Mouse (Mus musculus): Measurements from ENCODE around the gene Cngb1. TPM values are rescaled to one million over a fixed set of nuclear protein-coding genes. Genes with fewer than 3 reads are reported as not detected.

The Cngb1 gene
- polyA plus RNA-seq, 1 experiment from 2014 or later: 0.47 TPM

DNA sequence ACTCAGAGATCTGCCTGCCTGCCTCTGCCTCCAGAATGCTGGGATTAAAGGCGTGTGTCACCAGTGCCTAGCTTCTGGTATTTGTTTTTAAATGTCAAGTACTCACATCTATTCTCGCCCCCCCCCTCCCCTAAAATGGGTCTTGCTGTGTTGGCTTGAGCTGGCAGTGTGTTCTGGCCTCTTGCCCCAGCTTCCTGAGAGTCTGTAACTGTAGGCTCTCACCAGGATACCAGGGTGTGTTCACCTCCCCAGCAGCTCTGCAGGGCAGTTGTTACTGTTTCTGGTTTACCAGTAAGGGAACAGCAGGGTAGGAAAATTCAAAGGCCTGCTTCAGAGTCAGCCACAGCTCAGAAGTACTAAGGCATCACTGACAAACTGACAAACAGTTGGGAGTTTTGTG, 33.5 kb downstream of the Cngb1 start:
- Histone ChIP-seq H3K4me2 (no peak overlapping the region), H3K27me3 (no peaks in the 10 kb centered on the region), H3K36me3 (no peaks in the 10 kb centered on the region), H3K9me3 (no peaks in the 10 kb centered on the region), H3K27ac (no peak overlapping the region), H3K4me1 (no peaks in the 10 kb centered on the region), H3K9ac (no peak overlapping the region), H3K4me3 (no peak overlapping the region)
- WGBS: 49% methylated on average over 2 of the region's 2 CpGs
- ATAC-seq (ENCODE audit: insufficient number of reproducible peaks, low FRiP score, low TSS enrichment, low read depth): no peak

DNA sequence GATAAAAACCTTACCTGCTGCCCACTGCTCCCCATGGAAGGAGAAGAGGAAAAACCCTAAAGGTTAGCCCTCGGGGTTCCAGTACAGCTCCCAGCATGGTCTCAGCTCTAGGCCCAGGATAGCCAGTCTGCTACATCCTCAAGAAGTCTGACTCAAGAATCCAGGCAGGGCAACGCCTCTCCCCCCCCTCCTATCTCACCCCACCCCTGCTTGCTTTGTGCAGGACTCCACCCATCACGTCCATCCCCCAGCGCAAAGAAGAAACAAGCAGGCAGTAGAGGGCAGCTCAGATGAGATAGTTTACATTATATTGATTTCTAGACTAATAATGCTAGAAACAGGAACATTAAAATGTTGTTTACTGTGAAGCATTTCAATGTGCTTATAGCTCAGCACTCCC, 34.5 kb downstream of the Cngb1 start:
- H3K9me3 ChIP-seq: no peaks in the 10 kb centered on the region
- H3K36me3 ChIP-seq: no peaks in the 10 kb centered on the region
- H3K4me1 ChIP-seq: no peaks in the 10 kb centered on the region
- WGBS: 25% methylated on average over 4 of the region's 4 CpGs
- H3K4me3 ChIP-seq: no peak overlapping the region
- ATAC-seq (ENCODE audit: insufficient number of reproducible peaks, low FRiP score, low TSS enrichment, low read depth): no peak
- H3K4me2 ChIP-seq: no peak overlapping the region
- H3K27ac ChIP-seq: no peak overlapping the region
- H3K27me3 ChIP-seq: no peaks in the 10 kb centered on the region
- H3K9ac ChIP-seq: no peak overlapping the region

DNA sequence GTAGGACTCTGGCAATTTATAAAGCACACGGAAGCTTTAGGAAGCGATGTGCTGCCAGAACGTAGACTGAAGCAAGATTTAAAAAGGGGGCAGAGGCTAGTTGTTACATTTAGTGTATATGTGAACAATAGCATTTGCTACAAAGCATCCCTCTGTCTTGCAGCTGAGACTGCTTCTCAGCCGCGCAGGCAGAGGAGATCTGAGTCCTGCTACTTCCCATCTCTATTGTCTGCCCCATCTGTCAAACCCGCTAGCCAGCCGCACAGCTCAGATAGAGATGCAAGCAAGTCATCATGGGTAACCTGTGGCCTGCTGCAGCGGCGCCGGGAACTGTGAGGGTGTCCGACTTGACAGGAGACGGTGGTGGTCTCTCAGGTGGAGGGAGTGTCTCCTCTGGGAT, 35.9 kb downstream of the Cngb1 start:
- Histone ChIP-seq H3K4me3 (no peak overlapping the region), H3K36me3 (no peaks in the 10 kb centered on the region), H3K9ac (no peak overlapping the region), H3K4me1 (no peaks in the 10 kb centered on the region), H3K9me3 (no peaks in the 10 kb centered on the region), H3K27me3 (no peaks in the 10 kb centered on the region), H3K27ac (no peak overlapping the region), H3K4me2 (no peak overlapping the region)
- 80% methylated on average over 12 of the region's 12 CpGs for WGBS
- no peak for ATAC-seq (ENCODE audit: insufficient number of reproducible peaks, low FRiP score, low TSS enrichment, low read depth)

DNA sequence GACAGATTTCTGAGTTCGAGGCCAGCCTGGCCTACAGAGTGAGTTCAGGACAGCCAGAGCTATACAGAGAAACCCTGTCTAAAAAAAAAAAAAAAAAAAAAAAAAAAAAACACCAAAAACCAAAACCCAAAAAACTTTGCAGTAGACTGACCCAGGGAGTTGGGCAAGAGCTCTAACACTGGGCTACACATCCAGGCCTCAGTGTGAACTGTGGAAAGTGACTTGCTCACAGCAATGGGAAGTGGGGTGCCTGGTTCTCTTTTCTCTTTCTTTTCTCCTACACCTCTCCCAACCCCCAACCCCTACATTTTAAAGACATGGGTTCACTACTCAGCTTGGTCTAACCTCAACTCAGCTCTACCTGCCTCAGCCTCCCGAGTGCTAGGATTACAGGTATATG, 44.2 kb downstream of the Cngb1 start:
- Histone ChIP-seq H3K36me3 (no peaks in the 10 kb centered on the region), H3K4me1 (no peaks in the 10 kb centered on the region), H3K4me2 (no peak overlapping the region), H3K27ac (no peak overlapping the region), H3K9ac (no peak overlapping the region), H3K9me3 (no peaks in the 10 kb centered on the region), H3K27me3 (no peaks in the 10 kb centered on the region), H3K4me3 (no peak overlapping the region)
- ATAC-seq (ENCODE audit: insufficient number of reproducible peaks, low FRiP score, low TSS enrichment, low read depth): no peak
- 80% methylated on average over 2 of the region's 2 CpGs for WGBS

DNA sequence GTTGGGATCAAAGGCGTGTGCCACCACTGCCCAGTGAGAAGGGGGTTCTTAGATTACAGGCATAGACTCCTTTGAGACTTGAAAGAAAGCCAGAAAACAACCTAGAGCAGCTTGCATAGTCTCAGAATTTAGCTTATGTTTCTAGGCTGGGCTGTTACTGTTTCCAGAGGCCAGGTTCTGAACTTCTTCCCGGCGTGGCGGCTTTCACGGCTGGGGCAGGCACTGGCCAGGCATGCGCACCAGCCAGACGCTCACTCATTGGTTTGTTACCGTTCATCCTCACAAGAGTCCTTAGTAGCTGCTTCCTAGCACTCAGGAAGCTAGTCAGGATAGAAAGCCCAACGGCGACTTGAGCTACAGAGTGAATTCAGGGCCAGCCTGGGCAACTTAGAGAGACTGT, 50.8 kb downstream of the Cngb1 start:
- Histone ChIP-seq H3K4me3 (no peak overlapping the region), H3K27me3 (no peaks in the 10 kb centered on the region), H3K27ac (no peak overlapping the region), H3K9ac (no peak overlapping the region), H3K4me2 (no peak overlapping the region), H3K36me3 (no peaks in the 10 kb centered on the region), H3K9me3 (no peaks in the 10 kb centered on the region), H3K4me1 (peaks cover 3% of the 10 kb centered on the region; the same call in 1 of the 2 replicates)
- 84% methylated on average over 10 of the region's 10 CpGs for WGBS
- no peak for ATAC-seq (ENCODE audit: insufficient number of reproducible peaks, low FRiP score, low TSS enrichment, low read depth)

DNA sequence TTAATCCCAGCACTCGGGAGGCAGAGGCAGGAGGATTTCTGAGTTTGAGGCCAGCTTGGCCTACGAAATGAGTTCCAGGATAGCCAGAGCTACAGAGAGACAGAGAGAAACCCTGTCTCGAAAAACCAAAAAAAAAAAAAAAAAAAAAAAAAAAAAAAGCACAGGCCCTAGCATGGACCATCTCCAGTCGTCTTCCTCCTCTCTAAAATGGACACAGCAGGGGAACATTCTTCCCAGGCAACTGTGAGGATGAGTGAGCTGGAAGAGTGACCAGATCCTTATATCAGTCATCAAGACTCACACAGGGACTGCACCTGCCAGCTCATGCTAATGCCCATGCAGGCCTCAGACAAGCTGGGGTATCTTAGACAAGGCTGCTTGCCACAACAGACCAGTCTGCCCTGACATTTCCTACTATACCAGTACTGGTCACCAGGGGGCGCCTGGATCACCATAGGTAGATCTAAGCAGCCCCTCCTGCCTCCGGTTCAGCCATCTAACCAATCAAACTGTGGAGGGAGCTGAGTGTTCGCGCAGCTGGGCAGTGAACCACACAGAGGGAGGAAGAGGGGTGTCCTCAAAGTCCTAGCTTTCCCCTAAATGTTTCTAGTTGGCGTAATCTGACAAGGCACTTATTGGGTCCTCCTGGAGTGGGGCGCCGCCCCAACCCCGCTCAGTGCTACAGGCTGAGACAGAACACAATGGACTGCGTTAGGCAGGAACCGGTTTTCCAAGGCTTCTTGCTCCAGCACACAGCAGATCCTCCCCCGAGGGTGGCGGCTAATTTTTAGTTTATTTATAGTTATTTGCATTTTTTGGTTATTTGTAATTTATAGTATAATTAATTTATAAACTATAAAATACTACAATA, 51.6 kb downstream of the Cngb1 start:
- Histone ChIP-seq H3K9me3 (no peaks in the 10 kb centered on the region), H3K4me3 (peak overlapping the region; percentile 34), H3K9ac (no peak overlapping the region), H3K4me2 (peak overlapping the region; percentile 64), H3K36me3 (no peaks in the 10 kb centered on the region), H3K4me1 (peaks cover 3% of the 10 kb centered on the region; the same call in 1 of the 2 replicates), H3K27me3 (no peaks in the 10 kb centered on the region), H3K27ac (peak overlapping the region; percentile 50; the same call in 1 of the 2 replicates)
- WGBS: 20% methylated on average over 16 of the region's 16 CpGs
- ATAC-seq (ENCODE audit: insufficient number of reproducible peaks, low FRiP score, low TSS enrichment, low read depth): peak; percentile 87

DNA sequence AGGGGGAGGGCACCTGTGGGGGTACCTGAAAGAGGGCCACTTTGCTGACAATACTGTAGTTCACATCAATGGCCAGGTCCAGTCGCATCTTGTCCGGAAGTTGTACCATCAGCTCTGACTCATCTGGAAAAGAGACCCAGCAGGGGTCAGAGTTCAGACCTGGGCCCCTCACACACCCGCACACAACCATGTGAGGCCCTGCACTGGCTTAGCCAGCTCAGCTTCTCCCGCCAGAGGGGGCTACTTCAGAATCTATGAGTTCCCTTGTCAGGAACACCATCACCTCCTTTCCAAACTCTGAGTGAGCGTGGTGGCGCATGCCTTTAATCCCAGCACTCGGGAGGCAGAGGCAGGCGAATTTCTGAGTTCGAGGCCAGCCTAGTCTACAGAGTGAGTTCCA, 54.3 kb downstream of the Cngb1 start:
- H3K9ac ChIP-seq: no peak overlapping the region
- 67% methylated on average over 9 of the region's 9 CpGs for WGBS
- no peaks in the 10 kb centered on the region for H3K27me3 ChIP-seq
- no peaks in the 10 kb centered on the region for H3K36me3 ChIP-seq
- H3K27ac ChIP-seq: no peak overlapping the region
- no peak overlapping the region for H3K4me2 ChIP-seq
- no peak for ATAC-seq (ENCODE audit: insufficient number of reproducible peaks, low FRiP score, low TSS enrichment, low read depth)
- no peaks in the 10 kb centered on the region for H3K9me3 ChIP-seq
- H3K4me1 ChIP-seq: peaks cover 3% of the 10 kb centered on the region; the same call in 1 of the 2 replicates
- H3K4me3 ChIP-seq: no peak overlapping the region

DNA sequence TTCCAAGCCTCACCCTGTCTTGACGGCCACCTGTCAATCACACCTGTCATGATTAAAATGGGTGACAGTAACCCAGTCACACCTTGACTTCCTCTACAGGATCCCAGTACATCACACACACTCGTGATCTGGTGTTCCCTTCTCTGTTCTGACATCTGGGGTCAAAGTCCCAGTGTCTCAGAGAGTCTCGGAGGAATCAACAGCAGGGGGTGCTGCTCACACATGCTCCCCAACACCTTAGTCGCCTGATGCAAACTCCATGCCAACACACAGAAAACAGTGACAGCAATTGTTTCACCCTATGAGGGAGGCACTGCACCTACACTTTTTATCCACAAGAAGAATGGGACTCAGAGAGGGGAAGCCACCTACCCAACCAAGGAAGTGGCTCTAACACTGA, 56.5 kb downstream of the Cngb1 start:
- Histone ChIP-seq H3K27me3 (no peaks in the 10 kb centered on the region), H3K4me1 (peaks cover 6% of the 10 kb centered on the region), H3K9me3 (no peaks in the 10 kb centered on the region), H3K9ac (no peak overlapping the region), H3K36me3 (no peaks in the 10 kb centered on the region), H3K27ac (no peak overlapping the region), H3K4me2 (no peak overlapping the region), H3K4me3 (no peak overlapping the region)
- ATAC-seq (ENCODE audit: insufficient number of reproducible peaks, low FRiP score, low TSS enrichment, low read depth): no peak
- WGBS: 44% methylated on average over 4 of the region's 4 CpGs

DNA sequence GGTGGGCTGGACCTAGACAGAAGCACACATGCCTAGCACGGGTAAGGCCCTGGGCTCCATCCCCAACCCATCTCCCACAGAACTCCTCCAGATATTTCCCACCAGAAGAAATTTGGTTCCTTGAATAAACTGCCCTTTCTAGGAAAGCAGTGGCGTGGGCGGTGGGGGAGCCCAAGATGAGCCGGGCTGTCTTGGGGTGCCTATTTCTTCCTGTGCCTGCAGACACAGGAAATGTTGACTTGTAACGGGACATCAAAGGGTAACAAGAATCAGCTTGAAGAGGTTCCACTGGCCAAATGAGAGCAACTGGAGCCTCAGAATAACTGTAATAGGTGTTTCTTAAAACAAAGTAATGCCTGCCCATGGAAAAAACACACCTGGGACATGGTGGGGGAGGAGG, 59.1 kb downstream of the Cngb1 start:
- Histone ChIP-seq H3K9ac (no peak overlapping the region), H3K27me3 (no peaks in the 10 kb centered on the region), H3K9me3 (no peaks in the 10 kb centered on the region), H3K4me1 (peaks cover 11% of the 10 kb centered on the region), H3K36me3 (no peaks in the 10 kb centered on the region), H3K27ac (no peak overlapping the region), H3K4me3 (no peak overlapping the region), H3K4me2 (no peak overlapping the region)
- 55% methylated on average over 5 of the region's 5 CpGs for WGBS
- no peak for ATAC-seq (ENCODE audit: insufficient number of reproducible peaks, low FRiP score, low TSS enrichment, low read depth)

DNA sequence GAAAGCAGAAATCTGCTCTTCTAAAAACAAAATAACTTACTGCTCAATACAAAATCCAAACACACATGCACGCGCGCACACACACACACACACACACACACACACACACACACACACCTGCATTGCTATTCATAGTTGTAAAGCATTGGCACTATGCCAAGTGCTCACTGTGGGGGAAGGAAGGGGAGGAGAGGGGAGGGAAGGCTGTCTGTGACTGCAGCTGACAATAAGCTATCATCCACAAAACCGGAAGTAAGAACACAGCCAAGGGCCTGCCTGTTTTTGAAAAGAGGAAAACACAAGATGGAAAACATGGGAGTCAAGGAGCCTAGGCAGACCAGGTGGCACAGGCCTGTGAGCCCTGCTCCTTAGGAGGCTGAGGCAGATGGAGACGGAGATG, 61.2 kb downstream of the Cngb1 start:
- 51% methylated on average over 5 of the region's 5 CpGs for WGBS
- no peak for ATAC-seq (ENCODE audit: insufficient number of reproducible peaks, low FRiP score, low TSS enrichment, low read depth)

DNA sequence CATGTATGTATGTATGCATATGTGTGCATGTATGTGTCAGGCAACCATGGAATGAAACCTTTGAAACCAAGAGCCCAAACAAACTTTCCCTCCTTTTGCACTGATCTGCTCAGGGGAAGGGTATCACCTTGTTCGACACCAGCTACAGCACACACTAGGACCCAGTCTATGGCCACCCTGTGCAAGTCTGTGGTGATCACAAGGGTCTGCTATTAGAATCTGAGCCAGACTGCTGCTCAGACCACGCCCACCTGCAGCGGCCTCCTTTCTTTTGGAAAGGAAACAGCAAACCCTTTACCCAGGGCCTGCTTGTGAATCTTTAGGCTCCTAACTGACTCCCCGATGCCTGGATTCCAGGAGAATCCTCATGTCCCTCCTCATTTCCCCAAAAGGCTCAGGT, 62.5 kb downstream of the Cngb1 start:
- Histone ChIP-seq H3K27me3 (no peaks in the 10 kb centered on the region), H3K9ac (no peak overlapping the region), H3K4me1 (peaks cover 14% of the 10 kb centered on the region), H3K27ac (no peak overlapping the region), H3K36me3 (no peaks in the 10 kb centered on the region), H3K9me3 (no peaks in the 10 kb centered on the region), H3K4me2 (no peak overlapping the region), H3K4me3 (no peak overlapping the region)
- no peak for ATAC-seq (ENCODE audit: insufficient number of reproducible peaks, low FRiP score, low TSS enrichment, low read depth)
- WGBS: 63% methylated on average over 4 of the region's 4 CpGs

More for the DNA sequence above, 61.2 kb downstream of the Cngb1 start:
- H3K36me3 ChIP-seq: no peaks in the 10 kb centered on the region
- peaks cover 14% of the 10 kb centered on the region for H3K4me1 ChIP-seq
- H3K4me3 ChIP-seq: no peak overlapping the region
- H3K9ac ChIP-seq: no peak overlapping the region
- H3K4me2 ChIP-seq: no peak overlapping the region
- H3K27ac ChIP-seq: no peak overlapping the region
- H3K9me3 ChIP-seq: no peaks in the 10 kb centered on the region
- no peaks in the 10 kb centered on the region for H3K27me3 ChIP-seq

DNA sequence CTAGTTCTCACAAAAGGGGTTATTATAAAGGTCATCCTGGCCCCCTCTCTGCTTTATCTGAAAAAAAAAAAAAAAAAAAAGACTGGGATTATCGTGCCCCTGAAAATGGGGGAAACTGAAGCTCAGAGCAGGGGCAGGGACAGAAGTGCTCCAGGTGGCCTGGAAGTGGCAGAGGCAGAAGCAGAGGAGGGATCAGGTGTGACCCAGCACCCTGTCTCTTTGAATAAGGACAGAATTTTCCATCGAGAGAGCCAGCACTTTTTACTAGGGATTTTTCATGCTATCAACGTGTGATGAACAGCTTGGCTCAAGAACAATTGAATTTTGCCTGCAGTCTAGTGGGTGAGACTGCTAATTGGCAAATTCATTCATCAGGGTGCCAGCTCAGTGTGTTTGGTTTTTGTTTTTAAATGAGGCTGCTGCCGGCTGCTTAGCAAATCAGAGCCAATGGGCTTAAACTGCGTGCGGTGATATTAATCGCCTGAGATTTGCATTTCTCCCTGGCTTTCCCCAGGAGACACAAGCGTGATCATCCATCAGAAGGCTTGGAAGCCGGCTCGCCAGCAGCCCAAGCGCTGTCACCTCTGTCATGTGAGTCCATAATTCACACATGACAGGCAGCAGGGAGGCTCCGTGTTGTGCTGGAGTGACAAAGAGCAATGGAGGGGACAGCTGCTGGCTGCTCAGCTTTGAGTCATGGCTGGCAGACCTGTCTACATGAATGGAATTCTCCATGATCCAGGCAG, 63.4 kb downstream of the Cngb1 start:
- Histone ChIP-seq H3K27ac (no peak overlapping the region), H3K4me1 (peaks cover 14% of the 10 kb centered on the region), H3K4me3 (no peak overlapping the region), H3K4me2 (no peak overlapping the region), H3K36me3 (no peaks in the 10 kb centered on the region), H3K9ac (no peak overlapping the region), H3K27me3 (no peaks in the 10 kb centered on the region), H3K9me3 (no peaks in the 10 kb centered on the region)
- ATAC-seq (ENCODE audit: insufficient number of reproducible peaks, low FRiP score, low TSS enrichment, low read depth): peak; percentile 22; the same call in 1 of the 2 replicates
- WGBS: 34% methylated on average over 12 of the region's 12 CpGs

All from limb, embryonic 15.5 days (tissue).